Mouse (Mus musculus): ENCODE data around the gene Pars2. TPM values are rescaled to one million over a fixed set of nuclear protein-coding genes. Genes with fewer than 3 reads are reported as not detected.

Pars2 gene
- polyA plus RNA-seq, 2 experiments, result 14.0 to 14.6 TPM

- Histone ChIP-seq H3K9ac (ENCODE audit: low read depth, low read length, severe bottlenecking) (no peak overlapping the region), H3K4me2 (replicated peaks; ENCODE audit: low read depth, low read length, severe bottlenecking) (no peak overlapping the region), H3K9me3 (ENCODE audit: control insufficient read depth, low read length) (no peaks in the 10 kb centered on the region), H3K27ac (replicated peaks; ENCODE audit: low read depth, low read length) (no peak overlapping the region), H3K4me3 (replicated peaks; ENCODE audit: low read length) (no peak overlapping the region), H3K4me1 (ENCODE audit: control insufficient read depth, insufficient read depth, low read length) (peaks cover 4% of the 10 kb centered on the region; the same call in 1 of the 2 replicates), H3K27me3 (ENCODE audit: control insufficient read depth, insufficient read depth, low read length) (no peaks in the 10 kb centered on the region), H3K36me3 (ENCODE audit: control insufficient read depth, insufficient read depth, low read length) (no peaks in the 10 kb centered on the region)
- ATAC-seq (ENCODE audit: low FRiP score, low read depth) (peak; percentile 61), DNase-seq (ENCODE audit: low spot score) (peak; percentile 71)
- TF ChIP-seq POLR2A (IDR thresholded peaks at IDR 0.05; ENCODE audit: borderline replicate concordance, extremely low read depth, insufficient read depth, insufficient read length), result no peak
- 41% methylated on average over 7 of the region's 7 CpGs for WGBS
Measured at GRCm38 (mm10) chr4:106614180-106614797, 36.6 kb upstream of the Pars2 start.

GRCm38 (mm10) chr4:106614881-106615280, 36.0 kb upstream of the Pars2 start:
- WGBS, result 75% methylated on average over 9 of the region's 9 CpGs
- no peak overlapping the region for H3K27ac ChIP-seq (replicated peaks; ENCODE audit: low read depth, low read length)
- no peak for ATAC-seq (ENCODE audit: low FRiP score, low read depth)

GRCm38 (mm10) chr4:106615637-106616036, 35.2 kb upstream of the Pars2 start:
- TF ChIP-seq POLR2A (IDR thresholded peaks at IDR 0.05; ENCODE audit: borderline replicate concordance, extremely low read depth, insufficient read depth, insufficient read length), result no peak
- DNase-seq (ENCODE audit: low spot score), result no peak
- H3K27me3 ChIP-seq (ENCODE audit: control insufficient read depth, insufficient read depth, low read length), result no peaks in the 10 kb centered on the region
- H3K4me3 ChIP-seq (replicated peaks; ENCODE audit: low read length), result no peak overlapping the region
- no peak for ATAC-seq (ENCODE audit: low FRiP score, low read depth)
- H3K9me3 ChIP-seq (ENCODE audit: control insufficient read depth, low read length), result no peaks in the 10 kb centered on the region
- no peak overlapping the region for H3K27ac ChIP-seq (replicated peaks; ENCODE audit: low read depth, low read length)
- 75% methylated on average over 12 of the region's 12 CpGs for whole genome bisulfite sequencing
- H3K9ac ChIP-seq (ENCODE audit: low read depth, low read length, severe bottlenecking), result no peak overlapping the region
- H3K4me1 ChIP-seq (ENCODE audit: control insufficient read depth, insufficient read depth, low read length), result peaks cover 4% of the 10 kb centered on the region; the same call in 1 of the 2 replicates
- H3K4me2 ChIP-seq (replicated peaks; ENCODE audit: low read depth, low read length, severe bottlenecking), result no peak overlapping the region
- H3K36me3 ChIP-seq (ENCODE audit: control insufficient read depth, insufficient read depth, low read length), result no peaks in the 10 kb centered on the region

More at GRCm38 (mm10) chr4:106614881-106615280, 36.0 kb upstream of the Pars2 start:
- Histone ChIP-seq H3K9ac (ENCODE audit: low read depth, low read length, severe bottlenecking) (no peak overlapping the region), H3K9me3 (ENCODE audit: control insufficient read depth, low read length) (no peaks in the 10 kb centered on the region), H3K27me3 (ENCODE audit: control insufficient read depth, insufficient read depth, low read length) (no peaks in the 10 kb centered on the region), H3K4me3 (replicated peaks; ENCODE audit: low read length) (no peak overlapping the region), H3K4me2 (replicated peaks; ENCODE audit: low read depth, low read length, severe bottlenecking) (no peak overlapping the region), H3K4me1 (ENCODE audit: control insufficient read depth, insufficient read depth, low read length) (peaks cover 4% of the 10 kb centered on the region; the same call in 1 of the 2 replicates), H3K36me3 (ENCODE audit: control insufficient read depth, insufficient read depth, low read length) (no peaks in the 10 kb centered on the region)
- no peak for TF ChIP-seq POLR2A (IDR thresholded peaks at IDR 0.05; ENCODE audit: borderline replicate concordance, extremely low read depth, insufficient read depth, insufficient read length)
- no peak for DNase-seq (ENCODE audit: low spot score)

GRCm38 (mm10) chr4:106617056-106617455, 33.8 kb upstream of the Pars2 start, which contains the start of gene Lexm:
Lexm (minus strand) TSS chr4:106617241.
- H3K4me3 ChIP-seq (replicated peaks; ENCODE audit: low read length), result no peak within 1 kb of the TSS
- no peak for ATAC-seq (ENCODE audit: low FRiP score, low read depth)
- peak within 1 kb of the TSS; percentile 31; the same call in 1 of the 2 replicates for H3K4me2 ChIP-seq (replicated peaks; ENCODE audit: low read depth, low read length, severe bottlenecking)

GRCm38 (mm10) chr4:106618898-106619297, 32.0 kb upstream of the Pars2 start:
- Histone ChIP-seq H3K4me1 (ENCODE audit: control insufficient read depth, insufficient read depth, low read length) (peaks cover 4% of the 10 kb centered on the region; the same call in 1 of the 2 replicates), H3K4me3 (replicated peaks; ENCODE audit: low read length) (no peak overlapping the region), H3K9ac (ENCODE audit: low read depth, low read length, severe bottlenecking) (no peak overlapping the region), H3K27me3 (ENCODE audit: control insufficient read depth, insufficient read depth, low read length) (peaks cover 26% of the 10 kb centered on the region), H3K27ac (replicated peaks; ENCODE audit: low read depth, low read length) (no peak overlapping the region), H3K9me3 (ENCODE audit: control insufficient read depth, low read length) (no peaks in the 10 kb centered on the region), H3K36me3 (ENCODE audit: control insufficient read depth, insufficient read depth, low read length) (no peaks in the 10 kb centered on the region), H3K4me2 (replicated peaks; ENCODE audit: low read depth, low read length, severe bottlenecking) (no peak overlapping the region)
- TF ChIP-seq POLR2A (IDR thresholded peaks at IDR 0.05; ENCODE audit: borderline replicate concordance, extremely low read depth, insufficient read depth, insufficient read length), result no peak
- DNase-seq (ENCODE audit: low spot score), result no peak
- WGBS, result 90% methylated on average over 4 of the region's 4 CpGs
- no peak for ATAC-seq (ENCODE audit: low FRiP score, low read depth)

More at GRCm38 (mm10) chr4:106617056-106617455, 33.8 kb upstream of the Pars2 start, which contains the start of gene Lexm:
- peak; percentile 20 for DNase-seq (ENCODE audit: low spot score)
- no peak within 1 kb of the TSS for H3K27ac ChIP-seq (replicated peaks; ENCODE audit: low read depth, low read length)
- H3K36me3 ChIP-seq (ENCODE audit: control insufficient read depth, insufficient read depth, low read length), result no peaks in the 10 kb centered on the region
- TF ChIP-seq POLR2A (IDR thresholded peaks at IDR 0.05; ENCODE audit: borderline replicate concordance, extremely low read depth, insufficient read depth, insufficient read length), result no peak
- H3K9ac ChIP-seq (ENCODE audit: low read depth, low read length, severe bottlenecking), result no peak within 1 kb of the TSS
- peaks cover 4% of the 10 kb centered on the region; the same call in 1 of the 2 replicates for H3K4me1 ChIP-seq (ENCODE audit: control insufficient read depth, insufficient read depth, low read length)
- 0% methylated on average over 13 of the region's 19 CpGs for WGBS
- peaks cover 7% of the 10 kb centered on the region for H3K27me3 ChIP-seq (ENCODE audit: control insufficient read depth, insufficient read depth, low read length)
- H3K9me3 ChIP-seq (ENCODE audit: control insufficient read depth, low read length), result no peaks in the 10 kb centered on the region
